Mouse (Mus musculus) adrenal gland, postnatal 25 days (tissue): ENCODE measurements around the gene Fkbp7. TPM values are rescaled to one million over a fixed set of nuclear protein-coding genes. Genes with fewer than 3 reads are reported as not detected.
A peak's percentile ranks its signal among the peaks of the same experiment; 100 is the strongest.

Experiments
- DNase-seq: peaks from one replicate; pipeline ENCODE4 v3.0.0; 2021; ENCODE audit warnings: mixed read lengths
- long read RNA-seq: library from polyadenylated mRNA; stranded (forward); transcript quantifications from one replicate; pipeline ENCODE4 v2.0.0, GENCODE M21; 2021
- total RNA-seq: library from RNA; stranded (reverse); gene quantifications from 2 replicates; pipeline ENCODE4 v1.2.3, GENCODE M21; 2021

Fkbp7 gene
- total RNA-seq = 17.7 and 22.8 TPM in 2 replicates
- long read RNA-seq, transcript Fkbp7-201 (4 exons, 860 nt) = major isoform, 5 of 10 reads
- long read RNA-seq, partial matches to known transcripts = 2 of 10 reads
- long read RNA-seq, other reads (novel, unspliced or antisense) = 3 of 10 reads

DNA sequence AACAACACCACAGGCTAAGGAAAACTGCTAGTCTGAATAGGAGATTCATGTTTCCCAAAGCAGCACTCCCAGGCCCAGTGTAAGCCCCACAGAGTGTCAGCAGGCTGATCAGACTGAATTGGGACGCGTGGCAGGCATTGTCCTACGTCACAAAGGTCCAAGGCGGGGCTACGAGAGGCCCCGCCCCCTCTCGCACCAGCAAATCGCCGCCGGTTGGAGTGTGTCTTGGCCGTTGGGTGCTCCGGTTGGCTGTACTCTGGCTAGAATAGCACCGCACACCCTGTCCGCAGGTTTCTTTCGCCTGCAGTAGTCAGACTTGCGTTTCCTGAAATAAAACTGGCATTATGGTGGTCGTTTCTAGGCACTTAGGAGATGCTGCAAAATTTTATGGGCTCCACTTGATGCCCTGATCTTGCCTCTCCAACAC is at the start of gene Fkbp7:
Fkbp7 (minus strand) TSS at position 151 of the 427 bp plus-strand sequence.
- DNase-seq = peak; percentile 91

- DNase-seq = no peak
These were observed 46.7 kb upstream of the Fkbp7 start for GRCm38 (mm10) chr2:76719650-76720049.

GRCm38 (mm10) chr2:76714984-76715383 is 42.1 kb upstream of the Fkbp7 start:
- DNase-seq = no peak

GRCm38 (mm10) chr2:76708512-76708911 is 35.6 kb upstream of the Fkbp7 start:
- DNase-seq = no peak

DNA sequence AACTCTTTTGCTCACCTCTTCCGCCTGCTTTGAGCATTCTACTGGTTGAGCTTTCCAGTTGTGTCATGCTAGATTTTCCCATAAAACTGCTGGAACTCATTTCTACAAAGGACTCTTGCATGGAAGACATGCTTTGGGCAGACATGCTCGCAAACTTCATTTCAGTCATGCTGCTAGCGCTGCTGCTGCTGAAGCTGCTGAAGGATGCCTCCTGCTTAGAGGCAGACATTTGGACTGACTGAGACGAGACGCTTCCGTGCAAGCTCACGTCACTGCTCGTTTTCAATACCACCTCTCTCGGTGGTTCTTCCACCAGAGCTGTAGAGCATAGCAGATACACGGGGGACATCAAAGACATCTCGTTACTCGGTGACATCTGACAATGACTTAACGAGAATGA is 32.7 kb upstream of the Fkbp7 start:
- no peak for DNase-seq

- no peak for DNase-seq
These were observed 29.8 kb upstream of the Fkbp7 start for GRCm38 (mm10) chr2:76702751-76703150.

GRCm38 (mm10) chr2:76702188-76702587 is 29.3 kb upstream of the Fkbp7 start:
- no peak for DNase-seq

DNA sequence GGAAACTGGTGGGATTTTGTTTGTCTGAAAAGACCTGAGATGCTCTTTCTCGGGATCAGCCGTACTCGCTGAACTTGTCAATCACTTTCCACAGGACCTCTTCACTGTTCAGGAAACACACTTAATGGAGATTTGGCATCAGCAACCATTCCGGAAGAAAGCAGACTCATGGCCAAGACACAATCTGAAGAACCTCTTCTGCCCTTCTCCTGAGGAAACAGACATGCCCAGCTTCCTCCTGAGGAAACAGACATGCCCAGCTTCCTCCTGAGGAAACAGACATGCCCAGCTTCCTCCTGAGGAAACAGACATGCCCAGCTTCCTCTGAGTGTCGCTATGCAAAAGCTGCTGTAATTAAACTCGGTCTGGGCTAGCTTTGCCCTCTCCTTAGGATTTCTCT is 22.4 kb upstream of the Fkbp7 start:
- DNase-seq = no peak

DNA sequence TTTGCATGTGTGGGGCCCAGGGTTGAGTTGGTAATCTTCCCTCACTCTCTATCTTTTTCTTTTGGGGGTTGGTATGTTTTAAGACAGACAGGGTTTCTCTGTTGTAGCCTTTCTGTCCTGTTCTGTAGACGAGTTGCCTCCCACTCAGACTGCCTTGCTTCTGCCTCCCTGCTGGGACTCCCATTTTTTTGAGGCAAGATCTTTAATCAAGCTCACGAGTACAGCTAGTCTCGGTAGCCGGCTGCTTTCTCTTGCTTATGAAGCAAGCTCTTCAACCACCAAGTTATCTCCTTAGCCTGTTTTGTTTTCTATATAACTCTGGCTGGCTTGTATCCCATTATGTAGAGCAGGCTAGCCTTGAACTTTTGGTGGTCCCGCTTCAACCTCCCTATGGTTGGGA is 20.8 kb upstream of the Fkbp7 start:
- DNase-seq = no peak

GRCm38 (mm10) chr2:76690436-76691204 is 17.7 kb upstream of the Fkbp7 start:
- DNase-seq = peak; percentile 56

DNA sequence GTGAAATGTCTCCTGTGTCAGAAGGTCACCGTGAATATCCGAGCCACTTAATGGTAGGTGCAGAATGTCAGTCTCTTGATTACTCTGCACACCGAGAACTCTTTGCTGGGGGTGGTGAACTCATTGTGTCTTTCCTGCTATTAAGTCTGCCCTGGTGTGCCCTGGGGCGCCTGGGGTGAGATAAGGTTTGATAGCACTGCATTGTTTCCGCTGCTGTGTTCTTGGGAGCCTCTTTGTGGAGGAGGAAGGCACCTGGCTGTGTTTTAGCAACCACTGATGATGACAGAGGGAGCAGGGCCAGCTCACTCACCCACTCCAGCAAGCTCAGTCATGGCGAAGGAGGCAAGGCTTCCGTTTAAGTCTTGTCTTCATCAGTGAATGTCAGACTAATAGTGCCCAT is 15.2 kb upstream of the Fkbp7 start:
- DNase-seq = no peak

DNA sequence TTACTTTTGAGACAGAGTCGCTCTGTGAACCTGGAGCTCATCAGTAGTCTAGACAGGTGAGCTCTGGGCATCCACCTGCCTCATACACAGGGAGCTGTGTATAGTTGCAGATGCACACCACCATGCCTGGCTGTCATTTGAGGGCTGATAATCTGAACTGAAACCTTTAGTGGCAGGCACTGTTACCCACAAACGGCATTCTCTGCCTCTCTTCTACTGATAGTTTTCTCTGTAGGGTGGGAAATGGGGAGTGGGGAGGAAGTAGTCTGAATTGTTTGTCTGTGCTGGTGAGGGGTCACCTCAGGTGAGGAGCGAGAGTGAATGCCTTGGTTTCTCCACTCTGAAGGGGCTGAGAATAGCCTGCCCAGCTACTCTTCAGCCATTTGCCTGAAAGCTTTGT is 14.7 kb upstream of the Fkbp7 start:
- DNase-seq = no peak

GRCm38 (mm10) chr2:76686986-76687385 is 14.1 kb upstream of the Fkbp7 start:
- DNase-seq = no peak

- no peak for DNase-seq
These were observed 9.4 kb upstream of the Fkbp7 start for GRCm38 (mm10) chr2:76682301-76682700.

DNA sequence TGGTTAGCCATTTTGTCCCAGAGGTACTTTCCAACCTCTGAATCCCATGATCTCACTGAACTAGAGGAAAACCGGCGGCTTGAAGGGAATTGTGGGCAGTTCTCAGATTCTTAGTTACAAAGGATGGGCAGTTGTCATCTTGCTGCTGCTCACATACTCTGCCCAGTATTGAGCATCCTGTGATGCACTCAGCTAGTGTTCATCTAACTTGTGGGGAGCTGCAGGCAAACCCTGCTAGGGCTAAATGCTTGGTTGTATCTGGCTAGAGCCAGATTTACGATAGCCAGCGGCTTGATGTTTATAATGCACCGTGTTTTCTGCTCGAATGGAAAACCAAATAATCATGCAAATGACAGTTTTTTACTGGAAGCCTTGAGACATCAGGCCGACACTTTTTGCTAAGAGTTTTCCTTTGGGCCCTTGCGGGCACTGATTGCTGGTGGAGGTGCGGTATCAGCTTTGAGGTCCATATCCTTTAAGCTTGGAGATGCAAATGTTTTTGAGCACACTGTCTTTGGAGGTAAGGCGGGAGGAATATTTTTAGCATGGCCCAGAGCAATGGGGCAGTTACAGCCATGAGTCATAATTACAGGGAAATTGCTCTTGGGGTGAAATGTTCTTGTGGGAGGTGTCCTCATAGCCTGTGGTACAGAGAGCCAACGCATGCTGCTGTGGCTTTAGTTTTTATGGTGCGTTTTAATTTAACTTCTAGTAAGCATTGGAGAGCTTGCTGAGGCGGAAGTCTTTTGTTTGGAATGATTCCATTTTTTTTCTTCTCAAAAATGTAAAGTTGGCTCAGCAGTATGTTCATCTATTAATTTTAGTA is 3.7 kb upstream of the Fkbp7 start:
- DNase-seq = no peak

GRCm38 (mm10) chr2:76675949-76676348 is 3.0 kb upstream of the Fkbp7 start:
- no peak for DNase-seq

GRCm38 (mm10) chr2:76675451-76675850 is 2.5 kb upstream of the Fkbp7 start:
- no peak for DNase-seq

GRCm38 (mm10) chr2:76674725-76675427 is 2.0 kb upstream of the Fkbp7 start, which contains the start of gene Plekha3:
Plekha3 (plus strand) TSS chr2:76675281.
- peak; percentile 89 for DNase-seq

DNA sequence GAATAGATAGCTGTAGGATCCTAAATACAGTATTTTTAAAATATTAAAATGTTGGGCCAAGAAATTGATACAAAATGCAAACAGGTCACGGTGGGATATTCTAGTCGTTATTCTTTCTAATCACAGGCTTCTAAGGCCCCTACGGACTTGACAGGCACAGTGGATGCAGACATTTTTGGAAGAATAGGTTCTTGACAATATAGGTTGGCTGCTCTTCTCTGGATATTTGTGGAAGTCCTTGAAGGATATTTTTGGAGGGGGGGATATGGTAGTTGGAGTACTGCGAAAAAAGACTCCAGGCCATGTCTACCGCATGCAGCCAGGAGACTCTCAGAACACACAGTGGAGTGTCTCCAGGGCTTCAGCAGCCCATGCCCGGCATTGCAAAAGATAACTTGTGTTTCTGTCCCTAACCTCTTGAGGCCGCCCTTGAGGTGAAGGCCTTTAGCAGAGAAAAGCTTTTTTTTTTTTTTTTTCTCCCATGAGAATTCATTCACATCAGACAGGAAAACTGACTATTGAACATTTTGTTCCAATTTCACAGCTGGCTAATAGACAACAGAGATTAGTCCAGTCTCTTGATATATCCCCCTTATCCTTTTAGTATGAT is 661 bp upstream of the Fkbp7 start:
- DNase-seq = peak; percentile 38

GRCm38 (mm10) chr2:76672134-76672745 is 676 bp downstream of the Fkbp7 start:
- DNase-seq = no peak

- DNase-seq = no peak
These were observed 1.3 kb downstream of the Fkbp7 start for GRCm38 (mm10) chr2:76671641-76672040.

GRCm38 (mm10) chr2:76667200-76667599 is 5.7 kb downstream of the Fkbp7 start:
- DNase-seq = no peak
